ENCODE assay signal across 11 mouse cellular contexts in the genomic region with DNA sequence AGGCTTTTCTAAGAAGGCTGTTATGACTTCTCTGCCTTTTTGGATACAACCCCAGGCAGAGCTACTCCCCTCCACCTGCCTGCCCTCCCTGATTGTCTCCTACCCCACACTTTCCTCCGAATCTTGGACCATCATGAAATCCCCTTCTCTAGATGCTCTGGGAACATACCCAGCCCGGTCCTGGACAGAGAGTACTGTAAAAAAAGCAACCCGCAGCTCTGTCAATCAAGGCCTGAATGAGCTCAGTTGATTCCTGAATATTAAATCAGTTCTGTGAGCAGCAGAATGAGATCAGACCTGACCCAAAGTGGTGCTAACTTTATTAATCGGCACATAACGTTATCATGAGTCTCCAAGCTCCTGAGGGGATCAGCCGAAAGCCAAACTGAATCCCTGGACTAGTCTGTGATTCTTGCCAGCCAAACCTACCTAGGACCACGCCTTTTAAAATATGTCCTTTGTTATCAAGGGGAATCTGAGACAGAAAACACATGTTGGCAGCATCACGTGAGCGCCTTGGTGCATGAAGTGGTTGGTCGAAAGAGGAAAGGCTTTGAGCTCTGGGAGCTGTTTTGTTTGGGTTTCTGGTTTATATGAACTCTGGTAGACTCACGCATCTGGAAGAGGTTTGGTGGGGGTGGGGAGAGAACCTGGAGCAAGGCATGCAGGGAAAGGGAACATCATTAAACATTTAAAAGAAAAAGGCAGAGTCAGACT.
DNase-seq lines count a peak whose midpoint lies in the region; ATAC-seq and TF ChIP-seq lines count a peak whose summit lies in the region.
"Had no signal": no experiment of that assay in that cellular context is flagged by ENCODE, and none has a peak within 500 bp of the region (broad histone marks: within the 10 kb centered on the region; RNA-seq: fewer than 3 reads in every experiment).

No protein-coding gene starts in this region.

- no peak overlapping the region for H3K27ac ChIP-seq in neural tube, embryonic 15.5 days (replicated peaks)
- no peak overlapping the region for H3K27ac ChIP-seq in hindbrain, postnatal 0 days
- H3K27ac ChIP-seq: left cerebral cortex, adult 2 months had no signal

- WGBS in neural tube, embryonic 15.5 days: 79% methylated on average over 11 of the region's 11 CpGs
- WGBS in hindbrain, postnatal 0 days: 45% methylated on average over 11 of the region's 11 CpGs

- H3K36me3 ChIP-seq in neural tube, embryonic 15.5 days: no peaks in the 10 kb centered on the region
- no peaks in the 10 kb centered on the region for H3K36me3 ChIP-seq in hindbrain, postnatal 0 days (ENCODE audit: insufficient read depth, low read length)

- ATAC-seq in neural tube, embryonic 15.5 days (ENCODE audit: low FRiP score): no peak
- no peak for ATAC-seq in hindbrain, postnatal 0 days

- no peak overlapping the region for H3K9ac ChIP-seq in neural tube, embryonic 15.5 days (replicated peaks)
- no peak overlapping the region for H3K9ac ChIP-seq in hindbrain, postnatal 0 days (replicated peaks; ENCODE audit: low read length)
- H3K9ac ChIP-seq: lung, embryonic 14.5 days had no signal

- H3K4me2 ChIP-seq in neural tube, embryonic 15.5 days: no peak overlapping the region
- peak overlapping the region; percentile 24; the same call in 1 of the 2 replicates for H3K4me2 ChIP-seq in hindbrain, postnatal 0 days (ENCODE audit: low read depth, low read length)
- H3K4me2 ChIP-seq: lung, embryonic 14.5 days had no signal

- DNase-seq in cerebellum, adult 9-11 months: peak; percentile 42
- no peak for DNase-seq in cerebellum, adult 11 months
- peak; percentile 33 for DNase-seq in neural tube, embryonic 10.5 days (ENCODE audit: extremely low spot score, low spot score)
- DNase-seq in hindbrain, postnatal 0 days (ENCODE audit: low spot score): no peak
- DNase-seq in Muller cell, postnatal 12 days (ENCODE audit: inconsistent ontology term): no peak
- DNase-seq in layer of hippocampus, postnatal 10 days (ENCODE audit: low spot score in 2 of 2): no peak
- no peak for DNase-seq in thymus, postnatal 36 days
- DNase-seq: B cell, adult 2 months; lung, embryonic 14.5 days had no signal

- H3K9me3 ChIP-seq in neural tube, embryonic 15.5 days (replicated peaks): no peaks in the 10 kb centered on the region
- H3K9me3 ChIP-seq in hindbrain, postnatal 0 days (ENCODE audit: low read length): no peaks in the 10 kb centered on the region

- TF ChIP-seq CTCF in hindbrain, postnatal 0 days (IDR thresholded peaks at IDR 0.05; ENCODE audit: low read depth): no peak

- no peaks in the 10 kb centered on the region for H3K27me3 ChIP-seq in neural tube, embryonic 15.5 days (replicated peaks)
- no peaks in the 10 kb centered on the region for H3K27me3 ChIP-seq in hindbrain, postnatal 0 days (ENCODE audit: insufficient read depth, low read length)

- H3K4me1 ChIP-seq in neural tube, embryonic 15.5 days: peaks cover 13% of the 10 kb centered on the region
- peaks cover 4% of the 10 kb centered on the region; the same call in 1 of the 2 replicates for H3K4me1 ChIP-seq in hindbrain, postnatal 0 days (ENCODE audit: insufficient read depth, low read length)

- no peak overlapping the region for H3K4me3 ChIP-seq in neural tube, embryonic 15.5 days (replicated peaks)
- no peak overlapping the region for H3K4me3 ChIP-seq in hindbrain, postnatal 0 days (ENCODE audit: low read length)

Comparison
In these comparisons a context has a peak if more than half of its experiments do, and no peak if none do; other contexts are left out.
1. DNase-seq: peak in cerebellum, adult 9-11 months (single experiment) and neural tube, embryonic 10.5 days (single experiment); none in cerebellum, adult 11 months (single experiment), hindbrain, postnatal 0 days (single experiment), Muller cell, postnatal 12 days (single experiment), layer of hippocampus, postnatal 10 days (0 of 2) and thymus, postnatal 36 days (0 of 2).